Mouse (Mus musculus): ENCODE data around the gene Afp.

Afp gene

GRCm38 (mm10) chr5:90509828-90510592 lies 19.5 kb downstream of the Afp start:
- DNase-seq, result no peak

- no peak for DNase-seq
These were observed 21.9 kb downstream of the Afp start for GRCm38 (mm10) chr5:90512288-90512955.

- no peak for DNase-seq
These were observed 25.0 kb downstream of the Afp start for GRCm38 (mm10) chr5:90515561-90515960.

- no peak for DNase-seq
These were observed 28.0 kb downstream of the Afp start, which contains the start of gene Afm for GRCm38 (mm10) chr5:90518356-90519100. Afm (plus strand) TSS chr5:90518932.

- no peak for DNase-seq
These were observed 60.7 kb downstream of the Afp start for GRCm38 (mm10) chr5:90551191-90551590.

GRCm38 (mm10) chr5:90556052-90556451 lies 65.5 kb downstream of the Afp start:
- DNase-seq, result no peak

Data from cerebellum, adult 9-10 months (tissue).